Mouse (Mus musculus): Measurements from ENCODE around the gene Cadps2. TPM values are rescaled to one million over a fixed set of nuclear protein-coding genes. Genes with fewer than 3 reads are reported as not detected.

The Cadps2 gene
- polyA plus RNA-seq, 1 experiment from 2014 or later: 3.2 TPM

DNA sequence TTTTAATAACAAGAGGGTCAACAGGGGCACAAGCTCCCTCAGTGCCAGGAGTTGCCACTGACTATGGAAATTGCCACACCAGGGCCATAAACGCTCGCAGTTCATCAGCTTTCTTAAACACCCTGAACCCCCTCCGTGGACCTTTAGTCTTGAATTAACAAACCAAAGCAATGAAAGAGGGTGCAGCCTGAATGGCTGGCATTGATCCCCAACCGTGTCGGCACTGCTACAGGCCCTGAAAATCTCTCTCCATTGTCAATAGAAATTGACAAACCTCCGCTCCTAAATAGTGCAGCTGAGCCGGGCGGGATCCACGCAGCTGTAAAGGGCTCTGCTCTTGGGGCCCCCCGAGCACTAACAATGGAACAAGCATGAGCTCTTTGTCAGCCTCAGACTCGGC lies 566.2 kb downstream of the Cadps2 start:
- H3K9me3 ChIP-seq (ENCODE audit: control insufficient read depth, low read length): no peaks in the 10 kb centered on the region
- DNase-seq (ENCODE audit: low spot score, missing footprints) (peak; percentile 95), ATAC-seq (ENCODE audit: low FRiP score) (peak; percentile 95)
- H3K4me1 ChIP-seq (ENCODE audit: control insufficient read depth, insufficient read depth, low read length): peaks cover 12% of the 10 kb centered on the region
- H3K27ac ChIP-seq (ENCODE audit: low read depth, low read length): no peak overlapping the region
- peak overlapping the region; percentile 17; the same call in 1 of the 2 replicates for H3K4me2 ChIP-seq
- WGBS: 1% methylated on average over 11 of the region's 11 CpGs
- no peak overlapping the region for H3K4me3 ChIP-seq (ENCODE audit: low read depth, low read length)
- H3K27me3 ChIP-seq (ENCODE audit: control insufficient read depth, insufficient read depth, low read length): peaks cover 78% of the 10 kb centered on the region
- no peaks in the 10 kb centered on the region for H3K36me3 ChIP-seq (ENCODE audit: control insufficient read depth, insufficient read depth, low read length)
- no peak overlapping the region for H3K9ac ChIP-seq (ENCODE audit: low read length)

DNA sequence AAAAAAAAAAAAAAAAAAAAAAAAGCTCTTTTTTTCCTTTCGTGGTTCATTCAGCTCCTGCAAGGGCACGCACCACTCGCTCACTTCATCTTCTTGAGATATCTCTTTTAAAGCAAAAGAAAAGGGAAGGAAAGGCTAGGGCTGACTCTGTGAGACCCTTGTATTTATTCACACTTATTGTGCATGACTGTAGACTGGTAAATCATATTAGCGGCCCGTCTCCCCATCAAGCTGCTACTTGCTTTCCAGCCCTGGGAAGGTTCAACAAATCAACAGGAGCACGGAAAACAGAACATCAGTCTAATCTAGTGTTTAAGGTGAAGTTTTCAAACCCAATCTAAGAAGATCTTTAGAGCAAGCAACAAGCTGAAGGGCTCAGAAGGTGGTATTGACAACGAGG lies 566.7 kb downstream of the Cadps2 start:
- Histone ChIP-seq H3K9ac (ENCODE audit: low read length) (no peak overlapping the region), H3K4me3 (ENCODE audit: low read depth, low read length) (no peak overlapping the region), H3K27ac (ENCODE audit: low read depth, low read length) (no peak overlapping the region), H3K4me1 (ENCODE audit: control insufficient read depth, insufficient read depth, low read length) (peaks cover 12% of the 10 kb centered on the region), H3K9me3 (ENCODE audit: control insufficient read depth, low read length) (no peaks in the 10 kb centered on the region), H3K36me3 (ENCODE audit: control insufficient read depth, insufficient read depth, low read length) (no peaks in the 10 kb centered on the region), H3K4me2 (0 out of 2 replicates have a peak overlapping the region, but pooled peaks have one; percentile 17), H3K27me3 (ENCODE audit: control insufficient read depth, insufficient read depth, low read length) (peaks cover 78% of the 10 kb centered on the region)
- DNase-seq (ENCODE audit: low spot score, missing footprints) (peak; percentile 94), ATAC-seq (ENCODE audit: low FRiP score) (0 out of 2 replicates have a peak, but pooled peaks have one; percentile 12)
- 6% methylated on average over 7 of the region's 7 CpGs for WGBS

DNA sequence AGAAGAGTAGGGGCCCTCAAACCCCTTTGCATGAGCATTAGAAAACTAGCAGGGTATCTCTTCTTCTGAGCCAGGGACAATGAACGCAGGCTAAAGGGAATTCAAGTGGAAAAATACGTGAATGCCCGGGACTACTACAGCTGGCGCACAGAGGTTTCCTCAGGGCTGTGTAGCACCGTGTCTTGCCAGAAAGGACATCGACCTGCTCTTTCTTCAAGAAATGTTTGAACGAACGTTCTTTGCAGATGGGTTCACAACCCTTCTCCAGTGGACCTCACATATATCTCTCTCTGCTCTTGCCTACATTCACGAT lies 578.5 kb downstream of the Cadps2 start:
- no peak overlapping the region for H3K4me3 ChIP-seq (ENCODE audit: low read depth, low read length)
- H3K27me3 ChIP-seq (ENCODE audit: control insufficient read depth, insufficient read depth, low read length): peaks cover 87% of the 10 kb centered on the region
- H3K4me1 ChIP-seq (ENCODE audit: control insufficient read depth, insufficient read depth, low read length): no peaks in the 10 kb centered on the region
- DNase-seq (ENCODE audit: low spot score, missing footprints) (no peak), ATAC-seq (ENCODE audit: low FRiP score) (no peak)
- H3K9ac ChIP-seq (ENCODE audit: low read length): no peak overlapping the region
- H3K4me2 ChIP-seq: peak overlapping the region; percentile 13
- no peaks in the 10 kb centered on the region for H3K9me3 ChIP-seq (ENCODE audit: control insufficient read depth, low read length)
- under 1% methylated on average over 9 of the region's 9 CpGs for WGBS
- H3K27ac ChIP-seq (ENCODE audit: low read depth, low read length): no peak overlapping the region
- H3K36me3 ChIP-seq (ENCODE audit: control insufficient read depth, insufficient read depth, low read length): no peaks in the 10 kb centered on the region

DNA sequence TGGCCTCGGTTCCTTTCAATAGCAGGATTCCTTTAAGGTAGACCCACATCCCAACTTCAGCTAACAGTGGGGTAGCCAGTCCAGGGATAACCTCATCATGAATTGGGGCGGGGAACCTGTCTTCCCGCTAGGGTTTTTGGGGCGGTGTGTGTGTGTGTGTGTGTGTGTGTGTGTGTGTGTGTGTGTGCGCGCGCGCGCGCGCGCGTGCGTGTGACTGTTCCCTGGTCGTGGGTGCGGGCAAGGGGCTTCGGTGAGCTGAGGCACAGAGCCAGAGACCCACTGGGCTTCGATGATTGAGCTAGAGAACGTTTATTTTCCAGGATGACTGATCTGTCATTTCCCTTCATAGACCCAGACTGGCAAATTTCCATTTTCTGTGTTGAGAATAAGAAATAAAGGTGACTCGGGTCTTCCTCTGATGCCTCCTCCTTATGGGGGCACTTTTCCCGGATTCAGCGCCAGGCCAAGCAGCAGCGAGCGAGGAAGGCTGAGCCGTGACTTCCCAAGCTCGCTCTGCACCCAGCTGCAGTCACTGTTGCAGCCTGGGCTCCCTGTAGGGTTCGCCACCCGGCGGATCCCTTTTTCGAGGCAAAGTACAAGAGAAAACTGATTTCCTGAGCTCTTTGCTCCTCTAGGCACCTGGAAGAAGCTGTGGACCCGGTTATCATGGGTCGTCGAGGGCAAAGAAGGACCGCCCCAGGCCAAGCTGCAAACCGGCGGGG lies 579.0 kb downstream of the Cadps2 start:
- H3K4me2 ChIP-seq: peak overlapping the region; percentile 13
- 0 out of 2 replicates have a peak overlapping the region, but pooled peaks have one; percentile 9 for H3K9ac ChIP-seq (ENCODE audit: low read length)
- no peaks in the 10 kb centered on the region for H3K36me3 ChIP-seq (ENCODE audit: control insufficient read depth, insufficient read depth, low read length)
- no peaks in the 10 kb centered on the region for H3K9me3 ChIP-seq (ENCODE audit: control insufficient read depth, low read length)
- ATAC-seq (ENCODE audit: low FRiP score) (no peak), DNase-seq (ENCODE audit: low spot score, missing footprints) (peak; percentile 94)
- no peaks in the 10 kb centered on the region for H3K4me1 ChIP-seq (ENCODE audit: control insufficient read depth, insufficient read depth, low read length)
- peaks cover 88% of the 10 kb centered on the region for H3K27me3 ChIP-seq (ENCODE audit: control insufficient read depth, insufficient read depth, low read length)
- 2% methylated on average over 36 of the region's 36 CpGs for WGBS
- no peak overlapping the region for H3K4me3 ChIP-seq (ENCODE audit: low read depth, low read length)
- no peak overlapping the region for H3K27ac ChIP-seq (ENCODE audit: low read depth, low read length)

DNA sequence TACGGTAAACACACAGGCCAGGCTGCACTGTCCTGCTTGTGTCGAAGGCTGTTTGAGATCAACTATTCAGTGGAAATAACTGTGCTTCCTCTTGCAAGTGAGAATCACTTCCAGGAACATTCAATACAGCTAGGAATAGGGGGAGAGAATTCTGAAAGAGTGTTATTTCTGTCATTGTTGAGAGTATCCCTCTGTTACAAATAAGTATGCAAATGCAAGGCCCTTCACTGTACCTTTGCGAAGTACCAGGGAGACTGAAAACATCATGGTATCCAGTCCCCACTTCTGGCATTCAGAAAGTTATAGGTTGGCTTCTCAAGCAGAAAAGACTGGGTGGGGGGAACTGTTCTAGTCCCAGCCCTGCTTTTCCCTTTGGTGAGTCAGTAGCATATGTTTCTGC lies 581.2 kb downstream of the Cadps2 start:
- Histone ChIP-seq H3K4me2 (no peak overlapping the region), H3K27me3 (ENCODE audit: control insufficient read depth, insufficient read depth, low read length) (peaks cover 95% of the 10 kb centered on the region), H3K4me1 (ENCODE audit: control insufficient read depth, insufficient read depth, low read length) (peaks cover 4% of the 10 kb centered on the region; the same call in 1 of the 2 replicates), H3K9ac (ENCODE audit: low read length) (no peak overlapping the region), H3K4me3 (ENCODE audit: low read depth, low read length) (no peak overlapping the region), H3K36me3 (ENCODE audit: control insufficient read depth, insufficient read depth, low read length) (no peaks in the 10 kb centered on the region), H3K9me3 (ENCODE audit: control insufficient read depth, low read length) (no peaks in the 10 kb centered on the region), H3K27ac (ENCODE audit: low read depth, low read length) (no peak overlapping the region)
- WGBS: 26% methylated on average over 3 of the region's 3 CpGs
- ATAC-seq (ENCODE audit: low FRiP score) (no peak), DNase-seq (ENCODE audit: low spot score, missing footprints) (peak; percentile 91)

DNA sequence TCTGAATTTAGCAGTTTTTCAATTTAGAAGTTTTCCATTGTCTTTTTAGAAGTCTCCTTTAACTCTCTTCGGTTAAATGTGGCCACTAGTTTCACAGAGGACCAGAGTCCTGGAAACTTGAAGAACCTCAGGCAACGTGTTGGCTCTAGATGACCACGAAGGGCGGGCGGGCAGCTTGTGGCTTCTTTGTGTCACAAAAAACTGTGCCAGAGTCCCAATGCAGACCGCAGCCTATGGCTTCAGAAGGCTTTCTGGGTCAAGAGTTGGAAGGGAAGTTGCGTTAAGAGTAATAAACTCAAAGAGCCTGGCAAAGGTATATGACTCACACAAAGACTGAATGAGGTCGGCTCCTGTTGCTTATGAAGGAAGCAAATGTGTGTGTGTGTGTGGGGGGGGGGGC lies 584.1 kb downstream of the Cadps2 start:
- peaks cover 90% of the 10 kb centered on the region for H3K27me3 ChIP-seq (ENCODE audit: control insufficient read depth, insufficient read depth, low read length)
- no peak overlapping the region for H3K4me2 ChIP-seq
- peaks cover 4% of the 10 kb centered on the region; the same call in 1 of the 2 replicates for H3K4me1 ChIP-seq (ENCODE audit: control insufficient read depth, insufficient read depth, low read length)
- H3K36me3 ChIP-seq (ENCODE audit: control insufficient read depth, insufficient read depth, low read length): no peaks in the 10 kb centered on the region
- DNase-seq (ENCODE audit: low spot score, missing footprints) (peak; percentile 91), ATAC-seq (ENCODE audit: low FRiP score) (no peak)
- H3K9me3 ChIP-seq (ENCODE audit: control insufficient read depth, low read length): no peaks in the 10 kb centered on the region
- H3K27ac ChIP-seq (ENCODE audit: low read depth, low read length): no peak overlapping the region
- H3K4me3 ChIP-seq (ENCODE audit: low read depth, low read length): no peak overlapping the region
- H3K9ac ChIP-seq (ENCODE audit: low read length): no peak overlapping the region
- WGBS: 6% methylated on average over 8 of the region's 8 CpGs

DNA sequence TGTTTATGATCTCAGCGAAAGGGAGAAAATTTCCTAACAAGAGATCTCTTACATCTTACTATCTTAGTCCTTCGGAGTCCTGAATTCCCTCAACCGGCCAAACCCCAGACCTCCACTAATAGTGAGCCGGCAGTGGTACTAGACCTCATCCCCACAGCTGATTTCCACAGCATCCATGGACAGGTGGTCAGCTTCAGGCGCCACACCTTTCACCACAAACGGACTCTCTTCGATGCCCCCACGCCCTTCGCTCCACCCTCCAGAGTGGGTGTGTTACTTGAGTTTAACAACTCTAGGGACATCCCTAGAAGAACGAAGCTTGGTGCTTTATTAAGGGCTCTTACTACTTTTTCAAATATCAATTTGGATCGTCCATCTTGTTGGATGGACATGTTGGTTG lies 584.6 kb downstream of the Cadps2 start:
- H3K9ac ChIP-seq (ENCODE audit: low read length): no peak overlapping the region
- H3K4me1 ChIP-seq (ENCODE audit: control insufficient read depth, insufficient read depth, low read length): peaks cover 4% of the 10 kb centered on the region; the same call in 1 of the 2 replicates
- DNase-seq (ENCODE audit: low spot score, missing footprints) (peak; percentile 93), ATAC-seq (ENCODE audit: low FRiP score) (no peak)
- no peaks in the 10 kb centered on the region for H3K36me3 ChIP-seq (ENCODE audit: control insufficient read depth, insufficient read depth, low read length)
- H3K9me3 ChIP-seq (ENCODE audit: control insufficient read depth, low read length): no peaks in the 10 kb centered on the region
- H3K27me3 ChIP-seq (ENCODE audit: control insufficient read depth, insufficient read depth, low read length): peaks cover 90% of the 10 kb centered on the region
- no peak overlapping the region for H3K4me3 ChIP-seq (ENCODE audit: low read depth, low read length)
- no peak overlapping the region for H3K27ac ChIP-seq (ENCODE audit: low read depth, low read length)
- WGBS: 6% methylated on average over 11 of the region's 11 CpGs
- no peak overlapping the region for H3K4me2 ChIP-seq

DNA sequence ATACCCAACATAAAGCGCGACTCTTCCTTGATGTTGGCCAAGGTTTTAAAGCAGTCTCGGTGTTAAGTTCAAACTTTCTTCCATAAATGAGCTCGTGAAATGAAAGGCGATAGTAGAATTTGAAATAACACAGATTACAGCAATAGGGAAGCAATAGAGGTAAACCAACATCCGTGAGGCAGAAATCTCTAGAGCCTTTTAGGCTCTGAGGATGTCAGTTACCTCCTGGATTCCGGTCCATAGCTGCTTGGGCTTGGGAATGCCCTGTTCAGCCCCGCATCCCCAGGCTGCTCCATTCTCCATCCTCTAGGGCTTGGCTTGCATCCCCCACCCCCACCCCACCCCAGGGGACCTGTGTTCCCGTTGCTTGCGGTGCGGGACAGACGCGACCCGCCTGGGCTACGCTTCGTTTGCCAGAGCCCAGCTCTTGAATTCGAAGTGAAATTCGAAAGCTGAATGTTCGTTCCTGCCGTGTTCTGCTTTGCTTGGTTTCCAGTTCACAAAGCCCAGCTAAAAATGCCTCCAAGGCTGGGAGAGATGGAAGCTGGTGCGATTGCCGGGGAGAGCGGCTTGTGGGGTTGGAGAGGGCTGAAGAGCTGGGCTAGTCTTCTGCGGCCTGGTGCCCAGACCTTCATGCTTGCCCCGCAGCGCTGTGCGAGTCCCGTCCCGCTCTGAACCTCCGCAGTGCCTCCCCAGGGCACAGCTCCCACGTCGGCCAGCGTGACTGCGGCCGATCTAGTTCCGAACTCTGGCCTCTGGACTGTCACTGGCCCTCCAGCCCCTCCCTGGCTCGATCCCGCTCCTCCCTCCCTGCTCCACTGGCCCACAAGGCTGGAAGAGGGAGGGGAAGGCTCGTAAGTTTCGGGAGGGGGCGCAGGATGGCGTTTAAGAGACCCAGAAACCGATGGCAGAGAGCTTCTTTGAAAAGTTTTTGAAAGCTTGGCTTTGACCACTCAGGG lies 585.6 kb downstream of the Cadps2 start:
- no peaks in the 10 kb centered on the region for H3K9me3 ChIP-seq (ENCODE audit: control insufficient read depth, low read length)
- DNase-seq (ENCODE audit: low spot score, missing footprints) (peak; percentile 97), ATAC-seq (ENCODE audit: low FRiP score) (peak; percentile 57)
- peaks cover 90% of the 10 kb centered on the region for H3K27me3 ChIP-seq (ENCODE audit: control insufficient read depth, insufficient read depth, low read length)
- H3K4me2 ChIP-seq: peak overlapping the region; percentile 28
- H3K27ac ChIP-seq (ENCODE audit: low read depth, low read length): no peak overlapping the region
- H3K4me1 ChIP-seq (ENCODE audit: control insufficient read depth, insufficient read depth, low read length): peaks cover 9% of the 10 kb centered on the region
- 0 out of 2 replicates have a peak overlapping the region, but pooled peaks have one; percentile 20 for H3K9ac ChIP-seq (ENCODE audit: low read length)
- H3K4me3 ChIP-seq (ENCODE audit: low read depth, low read length): 0 out of 2 replicates have a peak overlapping the region, but pooled peaks have one; percentile 4
- under 1% methylated on average over 43 of the region's 43 CpGs for WGBS
- H3K36me3 ChIP-seq (ENCODE audit: control insufficient read depth, insufficient read depth, low read length): no peaks in the 10 kb centered on the region
